Mouse (Mus musculus) left cerebral cortex, postnatal 36 days (tissue): Measurements from ENCODE around the gene Fanca. TPM values are rescaled to one million over a fixed set of nuclear protein-coding genes. Genes with fewer than 3 reads are reported as not detected.
"Not testable (repeated sequence)": the region's sequence is repeated elsewhere in the genome, so short reads cannot be mapped to it uniquely, and the experiment has no call there.

Source experiments
- DNase-seq, 2 experiments: peaks; one replicate each; pipeline ENCODE4 v3.0.0; 2021 to 2022; ENCODE audit warnings: low spot score in 2 of 2, mixed read lengths in 1 of 2
- intact Hi-C: fragments of 180-260 bp; cut with DNase I; formaldehyde crosslinking; loops from one replicate; pipeline ENCODE4 v1.15.1; 2025
- total RNA-seq, 2 experiments: library from RNA; stranded (reverse); gene quantifications; 2 replicates each; pipeline ENCODE4 v1.2.3; 2021

Fanca gene
- total RNA-seq, 2 experiments from 2014 or later, result 2.7 TPM

- DNase-seq, result no peak
- intact Hi-C loops, result no loop called here
Observed at GRCm38 (mm10) chr8:123243053-123243452, 75.3 kb downstream of the Fanca start.

GRCm38 (mm10) chr8:123242107-123242923, 76.1 kb downstream of the Fanca start:
- intact Hi-C loops, result no loop called here
- DNase-seq, result no peak

- intact Hi-C loops, result no loop called here
Observed at GRCm38 (mm10) chr8:123239398-123239797, 79.0 kb downstream of the Fanca start.

GRCm38 (mm10) chr8:123235520-123236497, 82.6 kb downstream of the Fanca start, which contains the start of gene Spata2l:
Gene Spata2l, minus strand, starts transcription at chr8:123236233.
- DNase-seq, result peak; percentile 84 to 85
- intact Hi-C loops, result no loop called here

More at GRCm38 (mm10) chr8:123239398-123239797, 79.0 kb downstream of the Fanca start:
- no peak for DNase-seq

GRCm38 (mm10) chr8:123234918-123235519, 83.4 kb downstream of the Fanca start:
- intact Hi-C loops, result no loop called here

GRCm38 (mm10) chr8:123233760-123234159, 84.6 kb downstream of the Fanca start:
- peak; percentile 30 to 35 for DNase-seq
- intact Hi-C loops, result no loop called here

More at GRCm38 (mm10) chr8:123234918-123235519, 83.4 kb downstream of the Fanca start:
- DNase-seq, result peak; percentile 85 to 86

- intact Hi-C loops, result no loop called here
- DNase-seq, result peak; percentile 39 to 48
Observed at GRCm38 (mm10) chr8:123233300-123233699, 85.1 kb downstream of the Fanca start.

GRCm38 (mm10) chr8:123232553-123232952, 85.8 kb downstream of the Fanca start:
- DNase-seq, result peak; percentile 40 to 62

GRCm38 (mm10) chr8:123231742-123232141, 86.6 kb downstream of the Fanca start:
- intact Hi-C loops, result no loop called here

More at GRCm38 (mm10) chr8:123232553-123232952, 85.8 kb downstream of the Fanca start:
- intact Hi-C loops, result no loop called here

GRCm38 (mm10) chr8:123230326-123230725, 88.0 kb downstream of the Fanca start:
- intact Hi-C loops, DNase-seq: not testable (repeated sequence)

More at GRCm38 (mm10) chr8:123231742-123232141, 86.6 kb downstream of the Fanca start:
- DNase-seq, result peak; percentile 35 to 37

- peak in 1 of 2 experiments; percentile 35 for DNase-seq
- intact Hi-C loops, result no loop called here
Observed at GRCm38 (mm10) chr8:123228416-123228815, 90.0 kb downstream of the Fanca start.

- peak; percentile 94 to 96 for DNase-seq
- intact Hi-C loops, result no loop called here
Observed at GRCm38 (mm10) chr8:123224278-123225266, 93.8 kb downstream of the Fanca start, which contains the start of gene Cdk10. Gene Cdk10, plus strand, starts transcription at chr8:123224842.

GRCm38 (mm10) chr8:123220917-123221316, 97.5 kb downstream of the Fanca start:
- no peak for DNase-seq
- intact Hi-C loops, result no loop called here

Other genes starting within 250 kb of the Fanca start
- 100 to 1,000 TPM; 350 to 427 TPM for gene Rpl13, start 216.2 kb downstream of the Fanca start, total RNA-seq
- 10 to 100 TPM; 42.7 to 75.2 TPM for gene Cpne7, start 201.2 kb downstream of the Fanca start, total RNA-seq
- gene Sult5a1, start 160.3 kb downstream of the Fanca start, total RNA-seq, result not detected
- gene Dpep1, start 132.3 kb downstream of the Fanca start, total RNA-seq, result not detected
- gene Chmp1a, start 105.8 kb downstream of the Fanca start, total RNA-seq, result 100 to 1,000 TPM in 1 of 2 experiments, 10 to 100 TPM in 1; 95.8 to 113 TPM
- 1 to 10 TPM; 6.4 to 7.5 TPM for gene Spata33, start 105.7 kb downstream of the Fanca start, total RNA-seq
- gene Cdk10, start 93.7 kb downstream of the Fanca start, total RNA-seq, result 100 to 1,000 TPM in 1 of 2 experiments, 10 to 100 TPM in 1; 76.8 to 101 TPM
- 10 to 100 TPM; 86.7 to 88.8 TPM for gene Spata2l, start 82.3 kb downstream of the Fanca start, total RNA-seq
- gene Zfp276, start 64.4 kb downstream of the Fanca start, total RNA-seq, result 10 to 100 TPM; 19.2 to 24.8 TPM
- 10 to 100 TPM; 56.1 to 67.6 TPM for gene Vps9d1, start 64.2 kb downstream of the Fanca start, total RNA-seq
- gene Spire2, start 14.1 kb upstream of the Fanca start, total RNA-seq, result 10 to 100 TPM; 14.8 to 18.2 TPM
- gene Tcf25, start 55.2 kb upstream of the Fanca start, total RNA-seq, result 100 to 1,000 TPM; 543 to 593 TPM
- under 1 TPM in 1 of 2 experiments, not detected in 1; 0.14 TPM for gene Mc1r, start 88.5 kb upstream of the Fanca start, total RNA-seq
- gene Tubb3, start 92.8 kb upstream of the Fanca start, total RNA-seq, result 100 to 1,000 TPM; 399 to 458 TPM
- gene Def8, start 105.0 kb upstream of the Fanca start, total RNA-seq, result 10 to 100 TPM; 62.0 to 64.3 TPM
- 10 to 100 TPM; 29.5 to 40.5 TPM for gene Afg3l1, start 159.3 kb upstream of the Fanca start, total RNA-seq
- 10 to 100 TPM; 15.6 to 17.5 TPM for gene Dbndd1, start 196.9 kb upstream of the Fanca start, total RNA-seq
- gene Gas8, start 200.3 kb upstream of the Fanca start, total RNA-seq, result 10 to 100 TPM; 23.4 to 34.5 TPM